Mouse (Mus musculus): ENCODE measurements around the gene Tlx2. TPM values are rescaled to one million over a fixed set of nuclear protein-coding genes. Genes with fewer than 3 reads are reported as not detected.

Tlx2 gene
- total RNA-seq, 2 experiments from 2014 or later = not detected

DNA sequence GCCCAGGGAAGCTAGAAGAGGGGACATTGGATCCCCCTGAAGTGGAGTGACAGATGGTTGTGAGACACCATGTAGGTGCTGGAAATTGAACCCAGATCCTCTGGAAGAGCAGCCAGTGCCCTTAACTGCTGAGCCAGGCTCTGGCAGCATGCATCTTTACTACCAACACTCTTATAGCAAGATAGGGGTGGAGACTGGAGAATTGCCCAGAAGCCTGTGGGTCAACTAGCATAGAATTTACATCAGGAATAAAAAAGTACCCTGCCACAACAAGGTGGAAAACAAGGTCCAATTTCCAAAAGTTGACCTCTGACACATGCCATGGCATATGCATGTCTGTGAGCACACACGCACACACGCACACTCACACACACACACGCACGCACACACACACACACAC, 44.9 kb downstream of the Tlx2 start:
- no peak for DNase-seq (ENCODE audit: low spot score in 2 of 2)

DNA sequence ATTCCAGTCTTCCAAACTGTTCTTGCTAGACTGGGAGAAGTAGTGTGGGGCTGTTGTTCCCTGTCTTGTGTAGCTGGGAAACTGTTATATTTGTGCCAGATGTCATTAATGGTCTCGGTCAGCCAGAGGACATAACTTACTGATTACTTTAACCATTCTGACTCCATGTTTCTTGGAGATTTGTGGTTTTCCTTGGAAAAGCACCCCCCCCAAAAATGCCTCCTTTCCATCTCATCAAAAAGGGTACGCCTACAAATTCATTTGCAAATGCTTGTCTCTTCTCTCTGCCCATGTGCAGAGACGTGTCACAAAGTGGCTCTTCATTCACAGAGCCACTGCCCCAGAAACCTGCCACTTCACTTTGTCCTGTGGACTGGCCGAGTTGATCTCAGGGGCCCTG, 45.7 kb downstream of the Tlx2 start:
- DNase-seq (ENCODE audit: low spot score in 2 of 2) = no peak

- DNase-seq (ENCODE audit: low spot score in 2 of 2) = no peak
Observed at GRCm38 (mm10) chr6:83023786-83024185, 46.3 kb downstream of the Tlx2 start.

- no peak for DNase-seq (ENCODE audit: low spot score in 2 of 2)
Observed at GRCm38 (mm10) chr6:83023008-83023407, 47.1 kb downstream of the Tlx2 start.

DNA sequence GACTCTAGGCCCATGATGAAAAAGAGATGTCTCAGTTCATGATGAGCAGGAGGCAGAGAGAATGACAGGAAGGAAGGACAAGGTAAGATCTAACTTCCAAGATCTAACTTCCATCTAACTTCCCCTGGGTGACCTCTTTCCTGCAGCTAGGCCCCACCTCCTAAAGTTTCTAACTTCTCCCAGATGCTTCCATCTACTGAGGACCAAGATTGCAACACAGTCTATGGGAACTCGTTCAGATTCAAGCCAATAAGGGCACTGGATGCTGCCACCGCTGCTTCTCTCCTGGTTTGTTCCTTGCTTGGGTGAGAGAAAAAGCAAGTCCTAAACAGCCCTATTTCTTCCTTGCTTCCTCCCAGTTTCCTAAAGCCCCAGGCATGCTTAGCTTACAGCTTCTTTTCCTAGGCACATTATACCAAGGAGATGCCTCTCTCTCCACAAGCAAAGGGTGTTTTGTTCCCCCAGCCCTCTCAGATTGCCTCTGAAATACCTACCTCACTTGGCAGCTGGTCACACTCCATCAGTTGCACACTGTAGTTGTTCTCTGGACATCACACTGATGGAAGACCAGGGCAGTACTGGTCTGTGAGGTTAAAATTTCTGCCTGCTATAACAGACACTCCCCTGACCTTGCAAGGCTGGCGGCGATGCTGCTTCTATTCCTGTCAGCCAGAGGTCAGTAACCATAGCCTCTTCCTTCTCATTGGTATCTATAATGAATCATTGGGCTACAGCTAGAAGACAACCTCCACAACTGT, 49.1 kb downstream of the Tlx2 start:
- DNase-seq (ENCODE audit: low spot score in 2 of 2) = no peak

DNA sequence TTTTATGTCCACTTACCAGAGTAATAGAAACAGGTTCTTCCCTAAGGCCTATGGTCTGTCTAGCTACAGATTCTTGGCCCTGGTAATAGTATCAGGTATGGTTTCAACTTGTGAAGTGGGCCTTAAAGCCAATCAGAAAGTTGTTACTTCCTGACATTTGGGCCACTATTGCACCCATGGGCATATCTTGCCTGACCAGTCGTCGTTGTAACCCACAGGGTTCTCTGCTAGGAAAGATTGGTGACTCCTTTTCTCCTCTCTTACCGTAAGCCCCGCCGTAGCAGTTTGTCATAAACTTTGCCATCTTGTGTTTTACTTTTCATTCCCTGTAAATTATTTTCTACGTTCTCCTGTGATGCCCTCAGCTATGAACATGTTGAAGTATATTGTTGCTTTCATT, 50.0 kb downstream of the Tlx2 start:
- no peak for DNase-seq (ENCODE audit: low spot score in 2 of 2)

DNA sequence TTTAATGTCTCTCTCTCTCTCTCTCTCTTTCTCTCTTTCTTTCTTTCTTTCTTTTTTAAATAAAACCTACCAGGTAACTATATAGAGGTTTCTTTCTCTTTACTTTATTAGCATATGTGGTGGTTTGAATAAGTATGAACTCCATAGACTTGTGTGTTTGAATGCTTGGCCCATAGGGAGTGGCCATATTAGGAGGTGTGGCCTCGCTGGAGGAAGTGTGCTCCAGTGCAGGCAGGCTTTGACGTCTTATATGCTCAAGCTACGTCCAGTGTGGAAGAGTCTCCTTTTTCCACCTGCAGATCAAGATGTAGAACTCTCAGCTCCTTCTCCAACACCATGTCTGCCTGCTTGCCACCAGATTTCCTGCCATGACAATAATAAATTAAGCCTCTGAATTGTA, 51.0 kb downstream of the Tlx2 start:
- DNase-seq (ENCODE audit: low spot score in 2 of 2) = no peak

Small RNAs within 50 kb of the gene (microRNA-seq; reads per million reads assigned to microRNA genes)
- gene Mir3470a = 0 reads per million in 2 experiments
- 0 reads per million in 2 experiments for gene Mir7040

Other genes with a start within 250 kb of the Tlx2 start
- gene Sema4f, start 130.5 kb downstream of the Tlx2 start, total RNA-seq (2021) = 10 to 100 TPM; 43.4 to 44.2 TPM
- under 1 TPM in 1 of 2 experiments, not detected in 1; 0.44 TPM for gene M1ap, start 123.4 kb downstream of the Tlx2 start, total RNA-seq (2021)
- 1 to 10 TPM; 3.1 to 3.3 TPM for gene Dok1, start 36.8 kb downstream of the Tlx2 start, total RNA-seq (2021)
- gene Loxl3, start 36.1 kb downstream of the Tlx2 start, total RNA-seq (2021) = 1 to 10 TPM; 2.3 to 3.8 TPM
- 100 to 1,000 TPM; 108 to 116 TPM for gene Aup1, start 15.8 kb downstream of the Tlx2 start, total RNA-seq (2021)
- gene Htra2, start 15.0 kb downstream of the Tlx2 start, total RNA-seq (2021) = 10 to 100 TPM; 55.7 to 60.1 TPM
- under 1 TPM; 0.48 to 0.74 TPM for gene Dqx1, start 12.4 kb downstream of the Tlx2 start, total RNA-seq (2021)
- gene Pcgf1, start 7.6 kb upstream of the Tlx2 start, total RNA-seq (2021) = 10 to 100 TPM; 23.3 to 27.0 TPM
- gene Lbx2, start 16.1 kb upstream of the Tlx2 start, total RNA-seq (2021) = not detected
- gene Ccdc142, start 31.3 kb upstream of the Tlx2 start, total RNA-seq (2021) = 10 to 100 TPM in 1 of 2 experiments, 1 to 10 TPM in 1; 6.8 to 11.7 TPM
- 1 to 10 TPM; 5.2 to 6.4 TPM for gene Gm42688, start 31.3 kb upstream of the Tlx2 start, total RNA-seq (2021)
- 10 to 100 TPM; 62.5 to 62.7 TPM for gene Mrpl53, start 38.7 kb upstream of the Tlx2 start, total RNA-seq (2021)
- 10 to 100 TPM; 22.0 to 27.2 TPM for gene Mogs, start 45.2 kb upstream of the Tlx2 start, total RNA-seq (2021)
- gene Wbp1, start 51.3 kb upstream of the Tlx2 start, total RNA-seq (2021) = 10 to 100 TPM; 66.7 to 72.6 TPM
- 10 to 100 TPM; 24.1 TPM for gene Ino80b, start 55.1 kb upstream of the Tlx2 start, total RNA-seq (2021)
- gene Rtkn, start 65.2 kb upstream of the Tlx2 start, total RNA-seq (2021) = 10 to 100 TPM; 61.2 to 65.1 TPM
- 10 to 100 TPM; 24.4 to 26.0 TPM for gene Wdr54, start 86.1 kb upstream of the Tlx2 start, total RNA-seq (2021)
- 10 to 100 TPM; 20.4 to 21.1 TPM for gene 1700003E16Rik, start 86.1 kb upstream of the Tlx2 start, total RNA-seq (2021)
- gene Dctn1, start 95.6 kb upstream of the Tlx2 start, total RNA-seq (2021) = 100 to 1,000 TPM; 358 to 382 TPM
- 10 to 100 TPM in 1 of 2 experiments, under 1 TPM in 1; 0.41 to 11.9 TPM for gene Slc4a5, start 149.5 kb upstream of the Tlx2 start, total RNA-seq (2021)